8 mouse cellular contexts compared by ENCODE assay signal in the genomic region with DNA sequence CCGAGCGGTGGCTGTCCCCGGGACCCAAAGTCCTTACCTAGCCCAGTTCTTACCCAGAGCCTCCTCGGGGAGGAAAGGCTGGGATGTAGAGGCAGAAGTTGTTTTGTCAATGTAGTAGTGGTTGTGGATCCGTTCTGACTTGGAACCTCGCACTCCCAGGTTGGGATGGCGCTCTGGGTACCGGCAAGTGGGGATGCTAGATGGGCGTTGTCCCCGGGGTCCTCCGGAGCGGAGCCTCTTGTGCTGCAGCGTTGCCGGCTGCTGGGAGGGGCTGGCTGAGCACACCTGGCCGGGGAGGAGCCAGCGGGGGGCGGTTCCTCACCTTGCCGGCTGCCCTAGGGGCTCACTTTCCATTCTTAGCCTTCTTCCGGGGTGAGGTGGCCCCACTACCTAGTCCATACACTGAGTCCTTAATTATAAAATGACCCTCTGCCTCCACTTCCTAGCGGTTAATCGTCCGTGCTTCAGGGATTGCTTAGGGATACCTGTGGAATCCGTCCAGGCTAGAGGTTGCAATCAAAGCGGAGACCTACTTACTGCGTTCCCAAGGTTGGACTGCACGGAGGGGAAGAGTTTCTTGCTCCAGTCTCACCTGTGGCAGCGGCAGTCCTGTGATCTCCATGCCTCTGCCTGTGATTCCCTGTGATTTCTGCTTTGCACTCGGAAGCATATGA. TPM values are rescaled to one million over a fixed set of nuclear protein-coding genes. Genes with fewer than 3 reads are reported as not detected.
DNase-seq lines count a peak whose midpoint lies in the region; ATAC-seq and TF ChIP-seq lines count a peak whose summit lies in the region.
"Had no signal": no experiment of that assay in that cellular context is flagged by ENCODE, and none has a peak within 500 bp of the region (broad histone marks: within the 10 kb centered on the region; RNA-seq: fewer than 3 reads in every experiment).

No protein-coding gene starts in this region.

- H3K9ac ChIP-seq in ES-E14 (ENCODE audit: insufficient read depth, low read depth, low read length, poor library complexity, severe bottlenecking) = peak overlapping the region; percentile 82
- peak overlapping the region; percentile 78 for H3K9ac ChIP-seq in forebrain, embryonic 11.5 days (ENCODE audit: low read length)
- H3K9ac ChIP-seq in lung, postnatal 0 days (replicated peaks; ENCODE audit: low read depth) = peak overlapping the region; percentile 58

- H3K4me2 ChIP-seq in forebrain, embryonic 11.5 days (ENCODE audit: low read depth, low read length, severe bottlenecking) = peak overlapping the region; percentile 95
- peak overlapping the region; percentile 93 for H3K4me2 ChIP-seq in lung, postnatal 0 days (replicated peaks; ENCODE audit: low read depth, low read length)

- 1% methylated on average over 28 of the region's 28 CpGs for WGBS in forebrain, embryonic 11.5 days
- whole genome bisulfite sequencing in kidney, adult 2 months = 8% methylated on average over 28 of the region's 28 CpGs
- WGBS in lung, postnatal 0 days = 3% methylated on average over 28 of the region's 28 CpGs

- H3K4me1 ChIP-seq in ES-E14 (ENCODE audit: control insufficient read depth in 2 of 2, insufficient read depth in 2 of 2, low read length in 2 of 2, poor library complexity in 1 of 2) = peaks cover 5 to 20% of the 10 kb centered on the region in 2 experiments; a peak in 3 of 4 replicates
- H3K4me1 ChIP-seq in forebrain, embryonic 11.5 days (replicated peaks; ENCODE audit: control insufficient read depth, insufficient read depth, low read length) = peaks cover 14% of the 10 kb centered on the region; the same call in 1 of the 2 replicates
- H3K4me1 ChIP-seq in kidney, adult 2 months (ENCODE audit: control insufficient read depth, insufficient read depth, low read length) = no peaks in the 10 kb centered on the region
- no peaks in the 10 kb centered on the region for H3K4me1 ChIP-seq in lung, postnatal 0 days (ENCODE audit: insufficient read depth, low read depth, low read length)

- H3K27ac ChIP-seq in ES-E14 (ENCODE audit: insufficient read depth, low read depth, low read length, poor library complexity, severe bottlenecking) = no peak overlapping the region
- no peak overlapping the region for H3K27ac ChIP-seq in forebrain, embryonic 11.5 days (ENCODE audit: low read depth, low read length)
- H3K27ac ChIP-seq in kidney, adult 2 months (ENCODE audit: insufficient read depth, low read depth, low read length) = no peak overlapping the region
- no peak overlapping the region; the same call in 1 of the 2 replicates for H3K27ac ChIP-seq in lung, postnatal 0 days (ENCODE audit: low read length)

- no peaks in the 10 kb centered on the region for H3K9me3 ChIP-seq in ES-E14 (ENCODE audit: control insufficient read depth, insufficient read depth, low read depth, low read length)
- no peaks in the 10 kb centered on the region for H3K9me3 ChIP-seq in forebrain, embryonic 11.5 days (ENCODE audit: control insufficient read depth, low read length)
- no peaks in the 10 kb centered on the region for H3K9me3 ChIP-seq in lung, postnatal 0 days (ENCODE audit: low read length)

- TF ChIP-seq EP300 in lung, postnatal 0 days (IDR thresholded peaks at IDR 0.05) = no peak

- ATAC-seq in forebrain, embryonic 11.5 days (replicated peaks; ENCODE audit: low FRiP score) = peak; percentile 34
- ATAC-seq in lung, postnatal 0 days = peak; percentile 46

- TF ChIP-seq CTCF in kidney, adult 2 months (conservative IDR thresholded peaks at IDR 0.05; ENCODE audit: insufficient read depth, insufficient read length, low read depth, low read length) = no peak
- TF ChIP-seq CTCF in lung, postnatal 0 days (IDR thresholded peaks at IDR 0.05) = no peak

- peak overlapping the region; percentile 86 to 96 for H3K4me3 ChIP-seq in ES-E14 (ENCODE audit: insufficient read depth in 1 of 2, low read depth in 1 of 2, low read length in 2 of 2, poor library complexity in 1 of 2, severe bottlenecking in 1 of 2)
- H3K4me3 ChIP-seq in forebrain, embryonic 11.5 days (ENCODE audit: low read depth, low read length) = peak overlapping the region; percentile 83
- peak overlapping the region; percentile 76 for H3K4me3 ChIP-seq in kidney, adult 2 months (ENCODE audit: insufficient read depth, low read depth, low read length)
- H3K4me3 ChIP-seq in lung, postnatal 0 days (ENCODE audit: low read depth, low read length) = peak overlapping the region; percentile 81

- in situ Hi-C loops in ES-E14 (cut with MboI; ENCODE audit: low sequenced_read_pairs in 2 of 2, unreplicated experiment in 2 of 2) = no loop called here

- peak; percentile 31 for DNase-seq in CD4-positive helper T cell, adult 2 months (ENCODE audit: low read depth, low spot score)
- DNase-seq in ES-E14 (ENCODE audit: low read depth, low spot score) = no peak
- peak; percentile 56 for DNase-seq in forebrain, embryonic 11.5 days (ENCODE audit: low spot score)
- DNase-seq in kidney, adult 2 months = peak; percentile 47
- peak; percentile 42 for DNase-seq in lung, postnatal 0 days (ENCODE audit: low spot score)
- DNase-seq in splenic B cell, adult 2 months (ENCODE audit: low read depth, low spot score) = peak; percentile 46
- no peak for DNase-seq in ovary, postnatal 14 days (ENCODE audit: low spot score)

- H3K27me3 ChIP-seq in forebrain, embryonic 11.5 days (ENCODE audit: control insufficient read depth, insufficient read depth, low read length) = peaks cover 4% of the 10 kb centered on the region; the same call in 1 of the 2 replicates
- no peaks in the 10 kb centered on the region for H3K27me3 ChIP-seq in kidney, adult 2 months (replicated peaks; ENCODE audit: control insufficient read depth, insufficient read depth, low read length)
- no peaks in the 10 kb centered on the region for H3K27me3 ChIP-seq in lung, postnatal 0 days (replicated peaks; ENCODE audit: insufficient read depth, low read length)
- no peaks in the 10 kb centered on the region for H3K27me3 ChIP-seq in splenic B cell, adult 2 months (ENCODE audit: control insufficient read depth, insufficient read depth, low read length, poor library complexity, severe bottlenecking)

- no peak for TF ChIP-seq POLR2A in kidney, adult 2 months (IDR thresholded peaks at IDR 0.05; ENCODE audit: low read depth, low read length)

- H3K36me3 ChIP-seq in ES-E14 (ENCODE audit: control insufficient read depth, insufficient read depth, low read length, poor library complexity, severe bottlenecking) = peaks cover 20% of the 10 kb centered on the region
- no peaks in the 10 kb centered on the region for H3K36me3 ChIP-seq in forebrain, embryonic 11.5 days (ENCODE audit: control insufficient read depth, insufficient read depth, low read length)
- H3K36me3 ChIP-seq in kidney, adult 2 months (ENCODE audit: control insufficient read depth, insufficient read depth, low read length) = no peaks in the 10 kb centered on the region
- H3K36me3 ChIP-seq in lung, postnatal 0 days (ENCODE audit: insufficient read depth, low read length) = no peaks in the 10 kb centered on the region
- H3K36me3 ChIP-seq in splenic B cell, adult 2 months (ENCODE audit: control insufficient read depth, insufficient read depth, low read length, poor library complexity, severe bottlenecking) = no peaks in the 10 kb centered on the region

TF ChIP-seq in ES-E14, 5 proteins besides CTCF, POLR2A, EP300 and RAD21:
- TF ChIP-seq ZNF384 (IDR thresholded peaks at IDR 0.05; ENCODE audit: low read depth, low read length) = no peak
TF ChIP-seq in ES-E14: peak in this region for 0.

RNA-seq across cellular contexts. Expression of a gene that starts 0.9 kb away (rescaled TPM):
- 136 and 183 TPM in 2 replicates for total RNA-seq in ES-E14 (2012; rRNA removed)
- polyA plus RNA-seq in forebrain, embryonic 11.5 days (2014; fragmentation: Nextera tagmentation; extraction: Ambion mirVana) = 14.3 and 18.0 TPM in 2 replicates
- polyA plus RNA-seq in kidney, adult 2 months (2012; rRNA removed) = 1.3 and 1.7 TPM in 2 replicates
- 3.3 and 4.2 TPM in 2 replicates for polyA plus RNA-seq in lung, postnatal 0 days (2015; fragmentation: Nextera tagmentation; extraction: Ambion mirVana)

RNA-seq across cellular contexts. Expression of a gene that starts 17.6 kb away (rescaled TPM):
- total RNA-seq in ES-E14 (2012; rRNA removed) = 9.1 and 12.7 TPM in 2 replicates
- polyA plus RNA-seq in forebrain, embryonic 11.5 days (2014; fragmentation: Nextera tagmentation; extraction: Ambion mirVana) = 56.8 and 60.9 TPM in 2 replicates
- polyA plus RNA-seq in kidney, adult 2 months (2012; rRNA removed) = 14.5 and 22.3 TPM in 2 replicates
- 71.8 and 73.3 TPM in 2 replicates for polyA plus RNA-seq in lung, postnatal 0 days (2015; fragmentation: Nextera tagmentation; extraction: Ambion mirVana)

RNA-seq across cellular contexts. Expression of a gene that starts 46.3 kb away (rescaled TPM):
- total RNA-seq in ES-E14 (2012; rRNA removed) = 0.27 TPM in 1 of 2 replicates, not detected in the other
- polyA plus RNA-seq in forebrain, embryonic 11.5 days (2014; fragmentation: Nextera tagmentation; extraction: Ambion mirVana) = not detected in 2 replicates
- polyA plus RNA-seq in kidney, adult 2 months (2012; rRNA removed) = 0.07 TPM in 1 of 2 replicates, not detected in the other
- polyA plus RNA-seq in lung, postnatal 0 days (2015; fragmentation: Nextera tagmentation; extraction: Ambion mirVana) = 0.10 and 0.15 TPM in 2 replicates
- total RNA-seq: heart, postnatal 14 days had no signal

Comparison
In these comparisons a context has a peak if more than half of its experiments do, and no peak if none do; other contexts are left out.
1. DNase-seq: peak in CD4-positive helper T cell, adult 2 months (single experiment), forebrain, embryonic 11.5 days (single experiment), kidney, adult 2 months (single experiment), lung, postnatal 0 days (single experiment) and splenic B cell, adult 2 months (single experiment); none in ES-E14 (single experiment) and ovary, postnatal 14 days (single experiment).
2. Peak in every context shown above with its lines, with median percentiles within 50 percentile points of each other: H3K4me3 ChIP-seq and H3K9ac ChIP-seq.